Mouse (Mus musculus): Measurements from ENCODE around the gene Pla1a.

GRCm38 (mm10) chr16:38467091-38467916, 34.4 kb upstream of the Pla1a start:
- TF ChIP-seq CTCF (IDR thresholded peaks at IDR 0.05; ENCODE audit: low read depth) (no peak), EP300 (optimal IDR thresholded peaks at IDR 0.05) (no peak)
